Mouse (Mus musculus) embryonic fibroblast, embryonic 13.5 days (primary cell): ENCODE data around the gene Gmeb1.

Source experiments
- CTCF ChIP-seq: IDR thresholded peaks from 2 replicates; pipeline ENCODE4 v1.5.1; 2011; ENCODE audit warnings: mild to moderate bottlenecking, control low read depth, low read length, moderate library complexity, borderline replicate concordance; ENCODE audit not compliant: insufficient read depth
- POLR2A ChIP-seq: IDR thresholded peaks from 2 replicates; pipeline ENCODE4 v1.6.1; 2011; ENCODE audit warnings: low read depth, mild to moderate bottlenecking, control low read depth, low read length, moderate library complexity

DNA sequence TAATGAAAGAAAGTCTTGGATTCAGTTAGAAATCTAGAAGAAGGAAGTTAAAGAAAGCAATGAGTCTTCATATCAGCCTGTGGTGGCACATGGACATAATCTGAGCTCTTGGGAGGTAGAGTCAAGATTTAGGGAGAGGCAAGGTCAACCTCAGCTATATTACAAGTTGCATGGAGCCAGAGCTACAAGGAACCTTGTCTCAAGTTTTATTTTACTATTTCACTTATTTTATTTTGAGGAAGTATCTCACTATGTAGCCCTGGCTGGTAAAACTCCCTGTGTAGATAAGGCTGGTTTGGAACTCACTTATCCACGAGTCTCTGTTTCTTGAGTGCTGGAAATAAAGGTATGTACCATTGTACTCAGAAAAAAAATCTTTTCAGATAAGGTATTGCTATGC lies 44.8 kb downstream of the Gmeb1 start:
- TF ChIP-seq CTCF, result no peak
- TF ChIP-seq POLR2A, result no peak
